Mouse (Mus musculus) MN1 (cell line): ENCODE measurements around the gene Adgre5.

Experiments used
- DNase-seq: peaks from one replicate; pipeline ENCODE4 v3.0.0-alpha.2; 2016; ENCODE audit warnings: low spot score

Gene Adgre5

GRCm38 (mm10) chr8:83754149-83754548 lies 13.0 kb upstream of the Adgre5 start:
- DNase-seq, result no peak

GRCm38 (mm10) chr8:83749265-83749664 lies 8.1 kb upstream of the Adgre5 start:
- no peak for DNase-seq

- DNase-seq, result no peak
Observed at GRCm38 (mm10) chr8:83748708-83749107, 7.6 kb upstream of the Adgre5 start.

GRCm38 (mm10) chr8:83747661-83748346 lies 6.7 kb upstream of the Adgre5 start:
- no peak for DNase-seq

GRCm38 (mm10) chr8:83744070-83744469 lies 2.9 kb upstream of the Adgre5 start:
- no peak for DNase-seq

GRCm38 (mm10) chr8:83742968-83743367 lies 1.8 kb upstream of the Adgre5 start:
- DNase-seq, result no peak

- DNase-seq, result no peak
Observed at GRCm38 (mm10) chr8:83741849-83742655, 926 bp upstream of the Adgre5 start.

GRCm38 (mm10) chr8:83740586-83740975 lies 545 bp downstream of the Adgre5 start:
- DNase-seq, result peak; percentile 33

- peak; percentile 30 for DNase-seq
Observed at GRCm38 (mm10) chr8:83739711-83740468, 1.2 kb downstream of the Adgre5 start.

- DNase-seq, result peak; percentile 67
Observed at GRCm38 (mm10) chr8:83738949-83739710, 2.0 kb downstream of the Adgre5 start.

GRCm38 (mm10) chr8:83737852-83738562 lies 3.1 kb downstream of the Adgre5 start:
- peak; percentile 87 for DNase-seq

GRCm38 (mm10) chr8:83737346-83737745 lies 3.8 kb downstream of the Adgre5 start:
- no peak for DNase-seq

GRCm38 (mm10) chr8:83736681-83737080 lies 4.4 kb downstream of the Adgre5 start:
- DNase-seq, result no peak

GRCm38 (mm10) chr8:83732919-83733318 lies 8.2 kb downstream of the Adgre5 start:
- no peak for DNase-seq

GRCm38 (mm10) chr8:83731906-83732305 lies 9.2 kb downstream of the Adgre5 start:
- no peak for DNase-seq

GRCm38 (mm10) chr8:83729009-83729807 lies 11.9 kb downstream of the Adgre5 start:
- DNase-seq, result peak; percentile 62

GRCm38 (mm10) chr8:83725521-83726102 lies 15.5 kb downstream of the Adgre5 start:
- DNase-seq, result no peak

- DNase-seq, result peak; percentile 93
Observed at GRCm38 (mm10) chr8:83724697-83725482, 16.2 kb downstream of the Adgre5 start.

GRCm38 (mm10) chr8:83723447-83724083 lies 17.6 kb downstream of the Adgre5 start:
- DNase-seq, result peak; percentile 64
